Comparison of ENCODE assay signal across 8 mouse cellular contexts in genomic region chr1:116477703-116478102, GRCm38 (mm10).
DNase-seq lines count a peak whose midpoint lies in the region; ATAC-seq lines count a peak whose summit lies in the region.

No protein-coding gene starts in this region.

- no peak overlapping the region for H3K27ac ChIP-seq in heart, embryonic 12.5 days (ENCODE audit: poor library complexity, severe bottlenecking)

- DNase-seq in heart, postnatal 10 days = peak; percentile 24 to 32
- DNase-seq in ES-CJ7 (ENCODE audit: low read depth, low spot score) = peak; percentile 67
- DNase-seq in cerebellum, adult 9-10 months = peak; percentile 8
- DNase-seq in frontal cortex, postnatal 10 days (ENCODE audit: low spot score in 2 of 2) = peak; percentile 9 to 18
- peak; percentile 33 for DNase-seq in left cerebral cortex, adult 11 months (ENCODE audit: low spot score)
- DNase-seq in retina, postnatal 7 days (ENCODE audit: low read depth, low spot score) = peak; percentile 25
- no peak for DNase-seq in natural killer cell, adult 2 months (ENCODE audit: low spot score in 2 of 2)

- H3K36me3 ChIP-seq in heart, embryonic 12.5 days = no peaks in the 10 kb centered on the region

- H3K27me3 ChIP-seq in heart, embryonic 12.5 days (replicated peaks) = no peaks in the 10 kb centered on the region

- H3K4me1 ChIP-seq in heart, embryonic 12.5 days (replicated peaks) = no peaks in the 10 kb centered on the region

- no peaks in the 10 kb centered on the region for H3K9me3 ChIP-seq in heart, embryonic 12.5 days (replicated peaks)

- no peak overlapping the region for H3K4me2 ChIP-seq in heart, embryonic 12.5 days

- ATAC-seq in heart, embryonic 12.5 days (ENCODE audit: insufficient number of reproducible peaks, low FRiP score) = no peak

- intact Hi-C loops in heart, postnatal 10 days (cut with DNase I) = loop anchor here (5.0 kb wide), 1 partner anchor 790 kb away; no protein-coding TSS in a partner anchor

- H3K9ac ChIP-seq in heart, embryonic 12.5 days = no peak overlapping the region

- H3K4me3 ChIP-seq in heart, embryonic 12.5 days = no peak overlapping the region

- WGBS in heart, embryonic 12.5 days = 30% methylated on average over 2 of the region's 2 CpGs

Comparison
In these comparisons a context has a peak if more than half of its experiments do, and no peak if none do; other contexts are left out.
1. DNase-seq: peak in heart, postnatal 10 days (2 of 2), ES-CJ7 (single experiment), cerebellum, adult 9-10 months (single experiment), frontal cortex, postnatal 10 days (2 of 2), left cerebral cortex, adult 11 months (single experiment) and retina, postnatal 7 days (single experiment); none in natural killer cell, adult 2 months (0 of 2).